Comparison of ENCODE assay signal across 24 mouse cellular contexts in the genomic region with DNA sequence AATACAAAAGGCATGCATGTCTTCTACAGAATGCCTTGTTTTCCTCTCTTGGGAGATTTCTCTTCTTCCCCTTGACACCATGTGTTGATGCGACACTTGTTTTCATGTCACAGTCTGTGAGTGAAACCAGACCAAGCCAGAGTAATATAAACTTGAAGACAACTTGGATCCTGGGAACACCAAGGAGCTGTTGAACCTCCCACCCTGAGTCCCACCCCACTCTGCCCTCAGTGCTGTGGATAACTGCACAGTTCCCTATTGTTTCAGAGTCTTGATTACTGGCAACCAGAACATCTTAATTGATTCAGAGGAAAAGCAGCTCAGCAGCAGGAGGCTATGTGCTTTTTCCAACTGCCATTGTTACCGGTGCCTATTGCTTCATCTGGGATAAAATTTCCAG.
"Had no signal": no experiment of that assay in that cellular context is flagged by ENCODE, and none has a peak within 500 bp of the region (broad histone marks: within the 10 kb centered on the region; RNA-seq: fewer than 3 reads in every experiment).

No protein-coding gene starts in this region.

- H3K27ac ChIP-seq: heart, embryonic 10.5 days; hindbrain, embryonic 13.5 days; hindbrain, embryonic 15.5 days; hindbrain, postnatal 0 days; kidney, embryonic 15.5 days; kidney, postnatal 0 days; limb, embryonic 13.5 days; limb, embryonic 15.5 days; liver, embryonic 12.5 days; liver, embryonic 14.5 days had no signal

- DNase-seq: gastrocnemius, postnatal 14 days; gastrocnemius, postnatal 36 days; heart, adult 18-20 months; heart, postnatal 10 days; kidney, adult 11 months; kidney, adult 2 months; kidney, adult 9 months; kidney, postnatal 14 days; kidney, postnatal 36 days; layer of hippocampus, adult 9-11 months; layer of hippocampus, postnatal 36 days; left cerebral cortex, postnatal 4 days had no signal

- H3K4me3 ChIP-seq: heart, embryonic 10.5 days; heart, embryonic 12.5 days; hindbrain, embryonic 13.5 days; hindbrain, embryonic 15.5 days; kidney, embryonic 15.5 days; limb, embryonic 13.5 days; limb, embryonic 15.5 days; liver, embryonic 12.5 days had no signal

- H3K4me2 ChIP-seq: heart, embryonic 12.5 days; hindbrain, embryonic 13.5 days; hindbrain, embryonic 15.5 days; kidney, embryonic 15.5 days; limb, embryonic 13.5 days; limb, embryonic 15.5 days; liver, embryonic 12.5 days had no signal

- H3K9me3 ChIP-seq: heart, embryonic 10.5 days; heart, embryonic 12.5 days; hindbrain, embryonic 13.5 days; hindbrain, embryonic 15.5 days; kidney, embryonic 15.5 days; limb, embryonic 13.5 days; limb, embryonic 15.5 days; liver, embryonic 12.5 days had no signal

- H3K27me3 ChIP-seq: heart, embryonic 12.5 days; hindbrain, embryonic 13.5 days; hindbrain, embryonic 15.5 days; kidney, embryonic 15.5 days; limb, embryonic 13.5 days; limb, embryonic 15.5 days; liver, embryonic 12.5 days had no signal

- H3K36me3 ChIP-seq: heart, embryonic 10.5 days; heart, embryonic 12.5 days; hindbrain, embryonic 13.5 days; hindbrain, embryonic 15.5 days; kidney, embryonic 15.5 days; limb, embryonic 13.5 days; limb, embryonic 15.5 days; liver, embryonic 12.5 days had no signal

- ATAC-seq: hindbrain, postnatal 0 days; intestine, embryonic 16.5 days; liver, embryonic 12.5 days had no signal

- H3K9ac ChIP-seq: heart, embryonic 12.5 days; hindbrain, embryonic 13.5 days; hindbrain, embryonic 15.5 days; kidney, embryonic 15.5 days; limb, embryonic 13.5 days; limb, embryonic 15.5 days; liver, embryonic 12.5 days; liver, embryonic 14.5 days had no signal

- H3K4me1 ChIP-seq: heart, embryonic 10.5 days; heart, embryonic 12.5 days; hindbrain, embryonic 13.5 days; hindbrain, embryonic 15.5 days; kidney, embryonic 15.5 days; limb, embryonic 13.5 days; liver, embryonic 12.5 days had no signal
